Mouse (Mus musculus) thymus, adult 2 months (tissue): ENCODE measurements around the gene Sel1l.

Experiments
- CTCF ChIP-seq: fragments of 200-500 bp; IDR thresholded peaks from 2 replicates; pipeline ENCODE4 v1.5.1; 2012; ENCODE audit warnings: mild to moderate bottlenecking, control low read depth, low read length, moderate library complexity, borderline replicate concordance; ENCODE audit not compliant: control insufficient read depth, poor library complexity, insufficient read depth; ENCODE audit errors: extremely low read depth
- POLR2A ChIP-seq: fragments of 200-500 bp; IDR thresholded peaks from 2 replicates; pipeline ENCODE4 v1.6.1; 2012; ENCODE audit warnings: mild to moderate bottlenecking, low read length, control low read depth, moderate library complexity; ENCODE audit not compliant: control insufficient read depth, poor library complexity, insufficient read depth; ENCODE audit errors: extremely low read depth

DNA sequence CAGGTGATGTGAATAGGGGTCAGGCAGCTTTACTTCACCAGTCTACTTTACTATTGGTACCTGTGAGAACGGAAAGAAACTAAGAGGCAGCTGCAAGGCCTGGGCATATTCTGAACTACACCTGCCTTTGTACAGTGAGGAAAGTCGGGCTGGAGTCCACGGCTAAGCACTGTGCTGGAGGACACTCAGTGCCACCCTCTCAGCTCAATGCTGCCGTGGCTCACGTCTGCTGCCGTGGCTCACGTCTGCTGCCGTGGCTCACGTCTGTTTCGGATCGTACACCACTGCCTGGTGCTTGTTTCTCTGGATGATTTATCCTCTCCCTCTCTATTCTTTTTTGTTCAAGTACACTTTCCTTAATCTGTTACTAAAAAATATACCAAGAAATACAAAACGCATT is 28.5 kb downstream of the Sel1l start:
- TF ChIP-seq CTCF, result no peak
- TF ChIP-seq POLR2A, result no peak
